Mouse (Mus musculus): ENCODE results near the gene Scgb2b17. TPM values are rescaled to one million over a fixed set of nuclear protein-coding genes. Genes with fewer than 3 reads are reported as not detected.
"Not testable (repeated sequence)": the region's sequence is repeated elsewhere in the genome, so short reads cannot be mapped to it uniquely, and the experiment has no call there.

Scgb2b17 gene
- not detected in 2 replicates for polyA plus RNA-seq (2012; rRNA removed)

DNA sequence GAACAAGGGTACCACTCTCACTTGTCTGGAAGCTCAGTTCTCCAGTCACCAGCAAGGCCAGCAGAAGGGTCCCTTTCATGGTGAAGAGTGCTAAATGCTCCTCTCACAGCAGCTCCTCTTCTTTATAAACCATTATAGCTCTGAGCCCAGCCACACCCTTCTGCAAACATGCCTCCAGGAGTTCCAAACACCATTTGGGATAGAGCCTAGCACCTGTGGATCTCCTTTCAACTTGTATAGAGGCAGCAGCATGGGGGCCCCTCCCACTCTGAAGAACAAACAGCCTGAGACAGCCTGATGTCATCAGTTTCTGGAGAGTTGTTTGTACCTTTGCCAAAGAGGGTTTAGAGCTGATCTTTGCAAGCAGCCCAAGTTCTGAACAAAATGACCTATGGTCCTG, at the start of gene Scgb2b17:
Gene Scgb2b17 (minus strand): TSS at position 101 of the 400 bp plus-strand sequence.
- not testable (repeated sequence) for DNase-seq (ENCODE audit: low read depth)

DNA sequence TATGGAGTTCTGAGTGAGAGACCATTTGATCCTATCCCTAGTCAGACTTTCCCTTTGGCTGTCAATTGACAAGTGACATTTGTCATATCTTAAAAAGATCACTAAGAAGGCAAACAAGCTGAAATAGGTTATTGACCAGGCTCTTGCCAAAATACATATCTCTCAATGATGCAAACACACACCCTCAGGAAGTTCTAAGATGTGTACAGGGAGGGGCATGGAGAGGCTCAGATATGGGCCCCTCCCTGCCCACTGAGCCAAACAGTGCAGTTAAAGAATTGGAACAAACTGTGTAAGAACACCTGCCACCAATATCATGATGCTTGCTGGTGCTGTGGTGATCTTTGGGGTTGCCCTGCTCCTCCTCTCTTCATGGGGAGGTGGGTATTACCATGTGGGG, 6.8 kb upstream of the Scgb2b17 start, which contains the start of gene Scgb1b17:
Gene Scgb1b17 (plus strand): TSS at position 301 of the 400 bp plus-strand sequence.
- DNase-seq (ENCODE audit: low read depth): not testable (repeated sequence)

Other genes starting within 250 kb of the Scgb2b17 start
- gene Scgb2b15, start 226.9 kb downstream of the Scgb2b17 start, polyA plus RNA-seq (2012; rRNA removed): not detected in 2 replicates
- not detected in 2 replicates for gene Scgb1b15, start 220.0 kb downstream of the Scgb2b17 start, polyA plus RNA-seq (2012; rRNA removed)
- not detected in 2 replicates for gene Scgb1b17, start 6.9 kb upstream of the Scgb2b17 start, polyA plus RNA-seq (2012; rRNA removed)
- not detected in 2 replicates for gene Scgb2b18, start 117.3 kb upstream of the Scgb2b17 start, polyA plus RNA-seq (2012; rRNA removed)
- gene Scgb1b18, start 129.0 kb upstream of the Scgb2b17 start, polyA plus RNA-seq (2012; rRNA removed): not detected in 2 replicates
- gene Scgb2b19, start 223.8 kb upstream of the Scgb2b17 start, polyA plus RNA-seq (2012; rRNA removed): not detected in 2 replicates
- gene Scgb1b19, start 230.7 kb upstream of the Scgb2b17 start, polyA plus RNA-seq (2012; rRNA removed): not detected in 2 replicates

Data from brain, embryonic 14.5 days (tissue).